Mouse (Mus musculus) activated CD4-positive, CD25-positive, alpha-beta regulatory T cell, adult 9 weeks (primary cell): ENCODE results near the gene Insyn1. TPM values are rescaled to one million over a fixed set of nuclear protein-coding genes. Genes with fewer than 3 reads are reported as not detected.

Experiments
- polyA plus RNA-seq: library from polyadenylated mRNA; unstranded; fragments of 100-300 nt; shearing (Covaris generic); gene quantifications from one replicate; pipeline ENCODE4 v1.2.1, GENCODE M21; 2017

The Insyn1 gene
- polyA plus RNA-seq = not detected

DNA sequence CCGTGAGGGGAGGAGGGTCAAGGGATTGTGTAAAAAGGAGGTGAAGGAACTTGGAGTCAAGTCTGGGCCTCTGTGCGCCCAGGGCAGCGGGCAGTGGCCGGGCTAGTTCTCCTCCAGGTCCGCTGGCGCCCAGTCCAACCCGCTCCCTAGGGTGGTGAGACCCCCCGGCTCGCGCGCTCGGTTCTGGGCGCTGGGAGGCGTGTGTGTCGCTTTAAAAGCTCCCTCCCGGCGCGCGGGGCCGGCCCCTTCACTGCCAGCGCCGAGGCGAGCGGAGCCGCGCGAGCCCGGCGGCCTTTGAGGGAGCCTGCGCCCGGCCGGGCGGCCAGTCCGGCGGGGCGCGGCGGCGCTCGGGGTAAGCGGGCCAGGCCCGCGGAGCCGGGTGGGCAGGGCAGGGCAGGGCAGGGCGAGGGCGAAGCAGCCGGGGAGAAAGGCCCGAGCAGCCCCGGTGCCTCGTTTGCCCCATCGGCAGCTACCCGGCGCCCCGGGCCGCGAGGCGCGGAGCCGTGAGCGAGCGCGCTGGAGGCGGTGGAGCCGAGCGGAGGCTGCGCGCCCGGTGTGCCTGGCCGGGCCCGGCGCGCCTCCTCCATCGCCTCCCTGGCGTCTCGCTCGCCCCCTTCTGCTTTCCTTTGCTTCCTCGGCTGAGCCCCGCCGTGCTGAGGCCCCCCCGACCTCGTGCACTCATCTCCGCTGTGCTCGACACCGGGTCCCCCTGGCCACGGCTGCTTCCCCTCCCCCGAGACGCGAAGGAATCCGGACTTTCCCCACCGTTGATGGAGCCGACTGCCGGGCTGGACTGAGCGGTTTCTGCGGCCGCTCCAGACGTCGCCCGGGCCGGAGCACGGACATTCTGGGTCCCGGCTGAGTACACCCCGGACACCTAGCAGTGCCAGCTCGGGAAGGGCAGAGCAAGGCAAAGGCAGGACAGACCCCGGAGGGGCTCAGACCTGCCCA lies at the start of gene Insyn1:
Insyn1 (plus strand) TSS at position 753 of the 951 bp plus-strand sequence.

Other genes with a start within 250 kb of the Insyn1 start
- 83.6 TPM for gene Pml, start 238.8 kb upstream of the Insyn1 start, polyA plus RNA-seq
- 27.5 TPM for gene Stoml1, start 235.4 kb upstream of the Insyn1 start, polyA plus RNA-seq
- not detected for gene Loxl1, start 175.4 kb upstream of the Insyn1 start, polyA plus RNA-seq
- gene Tbc1d21, start 118.1 kb upstream of the Insyn1 start, polyA plus RNA-seq = not detected
- not detected for gene Cd276, start 66.8 kb downstream of the Insyn1 start, polyA plus RNA-seq
- 64.0 TPM for gene Nptn, start 93.6 kb downstream of the Insyn1 start, polyA plus RNA-seq